Mouse (Mus musculus) C2C12 (cell line): ENCODE data around the gene Fkbp6.

ENCODE experiments used
- CEBPB ChIP-seq: IDR thresholded peaks from one replicate; pipeline ENCODE4 v1.6.1; 2011; ENCODE audit warnings: low read depth, mild to moderate bottlenecking, control low read depth, moderate library complexity
- CTCF ChIP-seq: IDR thresholded peaks from one replicate; pipeline ENCODE4 v1.5.1; 2011; ENCODE audit not compliant: control insufficient read depth, insufficient read depth, insufficient read length
- FOSL1 ChIP-seq: IDR thresholded peaks from one replicate; pipeline ENCODE4 v1.8.0; 2011; ENCODE audit warnings: mild to moderate bottlenecking, low read length; ENCODE audit not compliant: poor library complexity, insufficient read depth, severe bottlenecking
- MAX ChIP-seq: IDR thresholded peaks from one replicate; pipeline ENCODE4 v1.6.1; 2011; ENCODE audit warnings: mild to moderate bottlenecking, control low read depth
- MYOD1 ChIP-seq: IDR thresholded peaks from one replicate; pipeline ENCODE4 v1.6.1; 2011; ENCODE audit warnings: low read depth; ENCODE audit not compliant: control insufficient read depth, insufficient read length
- MYOG ChIP-seq: IDR thresholded peaks from one replicate; pipeline ENCODE4 v1.6.1; 2011; ENCODE audit not compliant: control insufficient read depth, insufficient read length; ENCODE audit errors: extremely low read depth
- USF1 ChIP-seq: IDR thresholded peaks from one replicate; pipeline ENCODE4 v1.6.1; 2011; ENCODE audit warnings: low read depth, mild to moderate bottlenecking, control low read depth, moderate library complexity

- no peak for TF ChIP-seq MYOD1
- no peak for TF ChIP-seq CTCF
- TF ChIP-seq FOSL1: no peak
- TF ChIP-seq MAX: no peak
- no peak for TF ChIP-seq CEBPB
- TF ChIP-seq USF1: no peak
- no peak for TF ChIP-seq MYOG
Measured at GRCm38 (mm10) chr5:135306321-135306965, 43.4 kb downstream of the Fkbp6 start.
